Mouse (Mus musculus) CH12.LX (cell line): ENCODE measurements around the gene Gpr15. TPM values are rescaled to one million over a fixed set of nuclear protein-coding genes. Genes with fewer than 3 reads are reported as not detected.

ENCODE experiments used
- DNase-seq: peaks from one replicate; pipeline ENCODE4 v3.0.0-alpha.2; 2013; ENCODE audit errors: extremely low read depth
- H3K27ac ChIP-seq: 2 replicates; pipeline ENCODE4 v1.5.1; 2012; ENCODE audit warnings: low read depth, mild to moderate bottlenecking, control low read depth, moderate library complexity; ENCODE audit not compliant: insufficient read depth
- H3K27me3 ChIP-seq: replicated peaks from 2 replicates; pipeline ENCODE3; 2012; ENCODE audit warnings: inconsistent platforms
- H3K36me3 ChIP-seq, 2 experiments: replicated peaks in 1 of 2; 2 replicates each; pipeline versions ENCODE3 to v1.6.1; 2012; ENCODE audit warnings: inconsistent platforms in 1 of 2, low read length in 1 of 2, mild to moderate bottlenecking in 1 of 2, mixed read lengths in 1 of 2, moderate library complexity in 1 of 2; ENCODE audit not compliant: control insufficient read depth in 1 of 2, insufficient read depth in 1 of 2
- H3K4me1 ChIP-seq, 2 experiments: 2 replicates each; pipeline ENCODE4 v1.6.1; 2012; ENCODE audit warnings: inconsistent platforms in 1 of 2, moderate library complexity in 1 of 2; ENCODE audit not compliant: insufficient read depth in 2 of 2, control insufficient read depth in 1 of 2
- H3K4me2 ChIP-seq: 2 replicates; pipeline ENCODE4 v1.6.1; 2012; ENCODE audit warnings: low read depth, mild to moderate bottlenecking, control low read depth; ENCODE audit not compliant: poor library complexity, insufficient read depth, severe bottlenecking
- H3K4me3 ChIP-seq, 3 experiments: fragments of 150-350 bp in 1 of 3; sonication (generic) in 1 of 3; replicated peaks in 1 of 3; 2 replicates each; pipeline versions ENCODE3 to v1.5.1; 2011 to 2012; ENCODE audit warnings: low read depth in 2 of 3, low read length in 2 of 3, mild to moderate bottlenecking in 2 of 3, moderate library complexity in 2 of 3, control low read depth in 1 of 3, improper control_type of control experiment in 1 of 3, inconsistent platforms in 1 of 3, mixed read lengths in 1 of 3; ENCODE audit not compliant: poor library complexity in 1 of 3
- H3K79me2 ChIP-seq: replicated peaks from 2 replicates; pipeline ENCODE4 v1.6.1; 2012; ENCODE audit warnings: mild to moderate bottlenecking, moderate library complexity; ENCODE audit not compliant: control insufficient read depth, poor library complexity, insufficient read depth, severe bottlenecking; ENCODE audit errors: extremely low read depth
- H3K9ac ChIP-seq: 2 replicates; pipeline ENCODE4 v1.6.1; 2012; ENCODE audit warnings: low read depth, mild to moderate bottlenecking, control low read depth, moderate library complexity; ENCODE audit not compliant: insufficient read depth
- H3K9me3 ChIP-seq: replicated peaks from 2 replicates; pipeline ENCODE3; 2012; ENCODE audit warnings: low read length, inconsistent platforms, mixed read lengths
- BHLHE40 ChIP-seq: IDR thresholded peaks from 2 replicates; pipeline ENCODE4 v1.6.1; 2011; ENCODE audit warnings: mild to moderate bottlenecking, low read depth, low read length, improper control_type of control experiment
- CHD1 ChIP-seq: IDR thresholded peaks from 2 replicates; pipeline ENCODE4 v1.6.1; 2012; ENCODE audit warnings: low read depth, low read length, improper control_type of control experiment, inconsistent platforms
- CHD2 ChIP-seq: IDR thresholded peaks from 2 replicates; pipeline ENCODE4 v1.6.1; 2011; ENCODE audit warnings: low read length, improper control_type of control experiment
- CTCF ChIP-seq, 2 experiments: IDR thresholded peaks in 1 of 2; conservative IDR thresholded peaks in 1 of 2; 2 replicates each; pipeline ENCODE4 v1.5.1; 2011 to 2012; ENCODE audit warnings: low read depth in 2 of 2, low read length in 2 of 2, improper control_type of control experiment in 1 of 2, inconsistent platforms in 1 of 2, mild to moderate bottlenecking in 1 of 2, moderate library complexity in 1 of 2
- E2F4 ChIP-seq: IDR thresholded peaks from 2 replicates; pipeline ENCODE4 v1.6.1; 2011; ENCODE audit warnings: low read depth, low read length, improper control_type of control experiment; ENCODE audit not compliant: insufficient replicate concordance
- ELF1 ChIP-seq: IDR thresholded peaks from 2 replicates; pipeline ENCODE4 v1.6.1; 2014; ENCODE audit warnings: low read depth, mild to moderate bottlenecking, inconsistent platforms, low read length, improper control_type of control experiment
- EP300 ChIP-seq: IDR thresholded peaks from 2 replicates; pipeline ENCODE4 v1.6.1; 2011; ENCODE audit warnings: low read length, improper control_type of control experiment
- ETS1 ChIP-seq: conservative IDR thresholded peaks from 2 replicates; pipeline ENCODE4 v1.6.1; 2012; ENCODE audit warnings: low read depth, mild to moderate bottlenecking, inconsistent platforms, low read length, improper control_type of control experiment, moderate library complexity
- GABPA ChIP-seq: IDR thresholded peaks from 2 replicates; pipeline ENCODE4 v1.6.1; 2012; ENCODE audit warnings: low read depth, low read length, improper control_type of control experiment, inconsistent platforms; ENCODE audit not compliant: insufficient replicate concordance
- IRF4 ChIP-seq: IDR thresholded peaks from 2 replicates; pipeline ENCODE4 v1.6.1; 2014; ENCODE audit warnings: low read depth, mild to moderate bottlenecking, inconsistent platforms, low read length, improper control_type of control experiment
- JUN ChIP-seq: IDR thresholded peaks from 2 replicates; pipeline ENCODE4 v1.6.1; 2011; ENCODE audit warnings: low read depth, mild to moderate bottlenecking, low read length, improper control_type of control experiment, moderate library complexity; ENCODE audit not compliant: insufficient read depth
- JUND ChIP-seq: conservative IDR thresholded peaks from 2 replicates; pipeline ENCODE4 v1.6.1; 2011; ENCODE audit warnings: low read depth, low read length, improper control_type of control experiment
- KAT2A ChIP-seq: IDR thresholded peaks from 2 replicates; pipeline ENCODE4 v1.6.1; 2012; ENCODE audit warnings: low read length, improper control_type of control experiment, inconsistent platforms; ENCODE audit not compliant: insufficient replicate concordance
- MAX ChIP-seq: IDR thresholded peaks from 2 replicates; pipeline ENCODE4 v1.6.1; 2011; ENCODE audit warnings: low read length, improper control_type of control experiment
- MAZ ChIP-seq: IDR thresholded peaks from 2 replicates; pipeline ENCODE4 v1.6.1; 2012; ENCODE audit warnings: low read depth, mild to moderate bottlenecking, inconsistent platforms, low read length, improper control_type of control experiment, moderate library complexity
- MEF2A ChIP-seq: IDR thresholded peaks from 2 replicates; pipeline ENCODE4 v1.6.1; 2014; ENCODE audit warnings: low read depth, mild to moderate bottlenecking, inconsistent platforms, low read length, improper control_type of control experiment, borderline replicate concordance
- MXI1 ChIP-seq: IDR thresholded peaks from 2 replicates; pipeline ENCODE4 v1.6.1; 2011; ENCODE audit warnings: mild to moderate bottlenecking, low read depth, low read length, improper control_type of control experiment
- MYC ChIP-seq: IDR thresholded peaks from 2 replicates; pipeline ENCODE4 v1.6.1; 2011; ENCODE audit warnings: low read depth, mild to moderate bottlenecking, improper control_type of control experiment, low read length
- NELFE ChIP-seq: IDR thresholded peaks from 2 replicates; pipeline ENCODE4 v1.6.1; 2011; ENCODE audit warnings: low read depth, low read length, improper control_type of control experiment
- NRF1 ChIP-seq: IDR thresholded peaks from 2 replicates; pipeline ENCODE4 v1.6.1; 2014; ENCODE audit warnings: low read depth, mild to moderate bottlenecking, inconsistent platforms, low read length, improper control_type of control experiment, moderate library complexity
- PAX5 ChIP-seq: IDR thresholded peaks from 2 replicates; pipeline ENCODE4 v1.6.1; 2012; ENCODE audit warnings: low read length, inconsistent platforms, mixed read lengths
- POLR2A ChIP-seq: IDR thresholded peaks from 2 replicates; pipeline ENCODE4 v1.6.1; 2011; ENCODE audit warnings: low read depth, mild to moderate bottlenecking, improper control_type of control experiment, low read length
- POLR2AphosphoS2 ChIP-seq: IDR thresholded peaks from 2 replicates; pipeline ENCODE4 v1.6.1; 2011; ENCODE audit warnings: low read depth, low read length, improper control_type of control experiment
- RAD21 ChIP-seq: IDR thresholded peaks from 2 replicates; pipeline ENCODE4 v1.6.1; 2011; ENCODE audit warnings: low read depth, mild to moderate bottlenecking, low read length, improper control_type of control experiment, moderate library complexity
- RCOR1 ChIP-seq: conservative IDR thresholded peaks from 2 replicates; pipeline ENCODE4 v1.6.1; 2012; ENCODE audit warnings: low read depth, mild to moderate bottlenecking, inconsistent platforms, low read length, improper control_type of control experiment
- SIN3A ChIP-seq: IDR thresholded peaks from 2 replicates; pipeline ENCODE4 v1.6.1; 2012; ENCODE audit warnings: low read length, improper control_type of control experiment, inconsistent platforms
- TBP ChIP-seq: conservative IDR thresholded peaks from 2 replicates; pipeline ENCODE4 v1.6.1; 2011; ENCODE audit warnings: low read depth, low read length, improper control_type of control experiment
- TCF12 ChIP-seq: IDR thresholded peaks from 2 replicates; pipeline ENCODE4 v1.6.1; 2014; ENCODE audit warnings: low read depth, mild to moderate bottlenecking, inconsistent platforms, low read length, improper control_type of control experiment
- UBTF ChIP-seq: IDR thresholded peaks from 2 replicates; pipeline ENCODE4 v1.6.1; 2012; ENCODE audit warnings: low read depth, mild to moderate bottlenecking, inconsistent platforms, low read length, improper control_type of control experiment, moderate library complexity
- USF1 ChIP-seq: IDR thresholded peaks from 2 replicates; pipeline ENCODE4 v1.6.1; 2014; ENCODE audit warnings: low read depth, mild to moderate bottlenecking, inconsistent platforms, low read length, improper control_type of control experiment
- USF2 ChIP-seq: conservative IDR thresholded peaks from 2 replicates; pipeline ENCODE4 v1.6.1; 2011; ENCODE audit warnings: low read depth, low read length, improper control_type of control experiment
- ZC3H11A ChIP-seq: IDR thresholded peaks from 2 replicates; pipeline ENCODE4 v1.6.1; 2012; ENCODE audit warnings: low read depth, mild to moderate bottlenecking, inconsistent platforms, low read length, improper control_type of control experiment
- ZKSCAN1 ChIP-seq: IDR thresholded peaks from 2 replicates; pipeline ENCODE4 v1.6.1; 2012; ENCODE audit warnings: low read depth, inconsistent platforms, low read length, improper control_type of control experiment, borderline replicate concordance
- ZMIZ1 ChIP-seq: IDR thresholded peaks from 2 replicates; pipeline ENCODE4 v1.6.1; 2012; ENCODE audit warnings: low read depth, mild to moderate bottlenecking, inconsistent platforms, low read length, improper control_type of control experiment
- ZNF384 ChIP-seq: IDR thresholded peaks from 2 replicates; pipeline ENCODE4 v1.6.1; 2012; ENCODE audit warnings: low read depth, low read length, improper control_type of control experiment, inconsistent platforms
- dilution Hi-C: fragments of 300-500 bp; cut with MboI; formaldehyde crosslinking; loops from 2 replicates; pipeline ENCODE4 v1.14.3; 2020; ENCODE audit warnings: low sequenced_read_pairs; ENCODE audit not compliant: extremely low pct_unique_long_range_greater_than_20kb, extremely low pct_ligation_motif_present
- in situ Hi-C: fragments of 300-500 bp; cut with MboI; formaldehyde crosslinking; loops from 3 replicates; pipeline ENCODE4 v1.14.3; 2019; ENCODE audit warnings: low sequenced_read_pairs, low pct_ligation_motif_present, low pct_unique_long_range_greater_than_20kb, mixed read lengths
- polyA plus RNA-seq: library from polyadenylated mRNA; unstranded; fragments of >175 nt; gene quantifications from 2 replicates; pipeline ENCODE4 v1.2.1, GENCODE M21; 2012; ENCODE audit warnings: low read depth; ENCODE audit not compliant: insufficient read length
- total RNA-seq, 2 experiments: library from RNA; depleted of rRNA; stranded (reverse); fragments of 300-350 nt in 1 of 2; fragments of >200 nt in 1 of 2; gene quantifications; 2 replicates each; pipeline ENCODE4 v1.2.3; 2012 to 2014

Gpr15 gene
- total and polyA plus RNA-seq, 3 experiments = 3.9 to 13.8 (median 8.3) TPM

DNA sequence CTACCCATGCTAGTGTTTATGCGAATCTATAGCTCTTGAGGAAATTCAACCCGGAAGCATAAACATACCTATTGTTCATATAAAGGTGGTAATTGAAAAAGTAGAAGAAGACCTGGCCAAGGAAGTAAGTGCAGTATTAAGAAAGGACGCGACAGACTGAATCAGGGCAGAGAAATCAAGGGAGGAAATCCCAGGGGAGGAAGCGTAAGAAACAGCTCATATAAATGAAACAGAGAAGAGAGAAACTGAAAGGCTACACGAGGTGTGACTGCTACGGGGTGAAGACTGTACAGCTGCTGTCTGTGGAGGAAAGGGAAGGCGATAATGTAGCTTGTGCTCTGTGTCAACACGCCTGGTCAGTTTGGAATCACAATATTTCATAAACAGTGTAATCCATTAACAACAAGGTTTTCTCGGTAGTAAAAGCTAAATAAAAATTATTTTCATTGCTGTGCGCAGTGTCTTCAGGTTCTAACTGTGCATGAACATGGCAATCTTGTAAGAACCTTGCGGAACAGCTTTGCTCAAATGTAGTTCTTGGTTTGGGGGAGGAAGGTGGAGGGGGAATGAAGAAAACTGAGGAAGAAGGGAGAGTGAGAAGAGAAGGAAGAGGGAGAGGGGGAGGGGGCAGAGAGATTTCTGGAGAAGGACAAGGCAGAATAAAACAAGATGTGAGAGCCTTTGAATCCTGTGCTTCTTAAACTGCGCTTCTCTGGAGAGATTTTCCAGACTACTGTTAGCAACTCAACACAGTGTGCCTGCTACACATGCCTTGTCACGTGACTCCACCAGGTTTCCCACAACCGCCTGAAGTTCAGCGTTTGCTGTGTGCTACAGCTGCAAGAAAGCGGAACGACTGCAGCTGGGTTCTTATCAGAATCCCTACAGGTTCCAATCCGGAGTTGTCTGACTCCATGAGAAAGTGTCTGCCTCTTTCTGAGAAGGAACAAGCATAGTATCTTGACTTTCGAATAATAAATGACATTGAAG lies 33.0 kb downstream of the Gpr15 start (continued):
- TF ChIP-seq ZMIZ1 = peak; percentile 33; the same call in 1 of the 2 replicates
- no peak for TF ChIP-seq GABPA
- no peak for TF ChIP-seq ZNF384
- TF ChIP-seq E2F4 = peak; percentile 69; the same call in 1 of the 2 replicates
- TF ChIP-seq ZC3H11A = no peak
- TF ChIP-seq NELFE = peak; percentile 62
- no peak for TF ChIP-seq CTCF (conservative IDR thresholded peaks at IDR 0.05 in 1 of 2, IDR thresholded peaks at IDR 0.05 in 1 of 2; ENCODE audit: low read depth in 2 of 2, low read length in 2 of 2)
- peak; percentile 91 for TF ChIP-seq EP300
- TF ChIP-seq MEF2A = peak; percentile 82
- peak; percentile 68 for TF ChIP-seq CHD2
- TF ChIP-seq, all 38 proteins: peak for 31

DNA sequence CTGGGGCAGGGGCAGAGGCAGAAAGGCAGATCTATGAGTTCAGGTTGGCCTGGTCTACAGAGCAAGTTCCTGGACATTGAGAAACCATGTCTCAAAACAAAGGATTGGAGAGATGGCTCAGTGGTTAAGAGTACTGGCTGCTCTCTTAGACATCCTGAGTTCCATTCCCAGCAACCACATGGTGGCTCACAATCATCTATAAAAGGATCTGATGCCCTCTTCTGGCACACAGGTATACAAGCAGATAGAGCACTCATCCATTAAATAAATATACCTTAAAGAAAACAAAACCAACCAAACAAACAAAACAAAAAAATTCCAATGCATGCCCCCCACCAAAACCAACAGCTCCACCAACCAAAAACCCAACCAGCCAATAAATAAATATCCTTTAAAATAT lies 34.3 kb downstream of the Gpr15 start:
- H3K4me3 ChIP-seq = no peak overlapping the region
- H3K4me2 ChIP-seq = no peak overlapping the region
- H3K27me3 ChIP-seq = no peaks in the 10 kb centered on the region
- peaks cover 6 to 19% of the 10 kb centered on the region in 2 experiments for H3K36me3 ChIP-seq
- no peak overlapping the region for H3K27ac ChIP-seq
- H3K4me1 ChIP-seq = peaks cover 2 to 33% of the 10 kb centered on the region in 2 experiments; a peak in 3 of 4 replicates
- no peaks in the 10 kb centered on the region for H3K9me3 ChIP-seq
- no peaks in the 10 kb centered on the region for H3K79me2 ChIP-seq
- dilution Hi-C loops = no loop called here
- DNase-seq = peak; percentile 35
- in situ Hi-C loops = loop anchor here (5.0 kb wide), 1 partner anchor 48 kb away; no protein-coding TSS in a partner anchor
- no peak overlapping the region for H3K9ac ChIP-seq
- TF ChIP-seq JUN (no peak), EP300 (no peak), BHLHE40 (no peak), ZC3H11A (peak; percentile 29; the same call in 1 of the 2 replicates), IRF4 (peak; percentile 35; the same call in 1 of the 2 replicates), MXI1 (0 out of 2 replicates have a peak, but pooled peaks have one; percentile 22), CTCF (conservative IDR thresholded peaks at IDR 0.05 in 1 of 2, IDR thresholded peaks at IDR 0.05 in 1 of 2; ENCODE audit: low read depth in 2 of 2, low read length in 2 of 2) (peak in 1 of 2 experiments; percentile 86; a peak in 2 of 4 replicates), NRF1 (no peak), CHD1 (no peak), USF2 (no peak), MYC (peak; percentile 93), SIN3A (peak; percentile 19; the same call in 1 of the 2 replicates), ZKSCAN1 (no peak), MAX (peak; percentile 48; the same call in 1 of the 2 replicates), RCOR1 (no peak), POLR2A (no peak), USF1 (no peak), JUND (no peak), RAD21 (peak; percentile 59), TBP (no peak), ETS1 (no peak), KAT2A (no peak), POLR2AphosphoS2 (no peak), UBTF (no peak), ELF1 (no peak), TCF12 (no peak), MAZ (no peak), PAX5 (no peak)
